Mouse (Mus musculus) right cerebral cortex, postnatal 25 days (tissue): ENCODE measurements around the gene Lysmd4.
"Not testable (repeated sequence)": the region's sequence is repeated elsewhere in the genome, so short reads cannot be mapped to it uniquely, and the experiment has no call there.

Source experiments
- DNase-seq: peaks from one replicate; pipeline ENCODE4 v3.0.0; 2022

Lysmd4 gene

DNA sequence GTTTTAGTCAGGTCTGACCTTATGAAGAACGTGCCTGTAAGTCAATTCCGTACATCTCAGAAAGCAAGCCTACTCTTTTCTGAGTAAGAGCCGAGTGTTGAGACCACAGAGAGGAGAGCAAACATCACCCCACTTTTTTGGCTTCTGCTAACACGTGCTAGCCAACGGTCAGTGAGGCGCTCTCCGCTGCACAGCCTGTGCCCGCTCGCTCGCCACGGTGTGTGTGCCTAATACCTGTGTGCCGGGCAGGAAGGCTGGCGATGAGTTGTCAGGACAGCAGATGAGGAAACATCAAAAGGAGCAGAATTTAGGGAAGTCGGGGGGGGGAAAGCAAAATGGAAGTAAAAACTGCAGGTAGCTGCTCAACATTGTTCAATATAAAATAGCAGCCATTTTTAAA, 10.2 kb downstream of the Lysmd4 start:
- no peak for DNase-seq

- no peak for DNase-seq
Observed at GRCm38 (mm10) chr7:67234797-67235196, 12.5 kb downstream of the Lysmd4 start.

- DNase-seq: no peak
Observed at GRCm38 (mm10) chr7:67236351-67236750, 14.0 kb downstream of the Lysmd4 start.

DNA sequence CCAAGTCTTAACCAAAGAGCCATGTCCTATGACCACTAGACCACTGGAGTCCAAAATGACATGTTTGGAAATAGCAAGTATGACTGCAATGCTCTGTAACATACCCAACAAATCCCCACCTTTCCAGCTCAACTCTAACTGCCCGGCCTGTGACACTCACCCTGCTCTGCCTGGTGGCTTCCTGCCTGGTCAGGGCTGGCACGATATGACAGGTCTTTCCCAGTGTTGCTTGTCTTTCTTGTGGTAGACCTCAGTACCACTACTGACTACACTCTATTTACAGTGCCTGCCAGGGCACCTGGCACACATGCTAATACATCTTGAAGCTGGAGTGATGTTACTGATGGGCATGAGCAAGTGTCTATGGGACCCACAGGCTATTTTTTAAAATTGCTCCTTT, 15.4 kb downstream of the Lysmd4 start:
- no peak for DNase-seq

DNA sequence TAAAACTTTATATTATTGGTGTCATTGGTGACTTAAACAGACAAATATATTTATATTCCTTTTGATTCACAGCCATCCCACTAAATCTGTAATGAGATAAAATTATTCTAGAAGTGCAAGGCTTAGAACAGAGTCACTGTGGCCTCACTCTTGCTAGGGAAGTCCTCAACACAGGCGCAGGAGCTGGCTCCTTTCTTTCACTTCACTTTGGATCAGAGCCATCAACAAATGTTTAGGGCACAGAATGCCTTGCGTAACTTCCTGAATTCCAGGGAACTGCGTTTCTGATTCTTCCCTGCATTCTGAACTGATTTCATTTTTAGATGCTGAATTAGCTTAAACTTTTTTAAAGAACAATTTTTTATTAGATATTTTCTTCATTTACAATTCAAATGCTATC, 19.6 kb downstream of the Lysmd4 start:
- no peak for DNase-seq

GRCm38 (mm10) chr7:67243121-67243893, 21.0 kb downstream of the Lysmd4 start:
- no peak for DNase-seq

- no peak for DNase-seq
Observed at GRCm38 (mm10) chr7:67243894-67244282, 21.5 kb downstream of the Lysmd4 start.

DNA sequence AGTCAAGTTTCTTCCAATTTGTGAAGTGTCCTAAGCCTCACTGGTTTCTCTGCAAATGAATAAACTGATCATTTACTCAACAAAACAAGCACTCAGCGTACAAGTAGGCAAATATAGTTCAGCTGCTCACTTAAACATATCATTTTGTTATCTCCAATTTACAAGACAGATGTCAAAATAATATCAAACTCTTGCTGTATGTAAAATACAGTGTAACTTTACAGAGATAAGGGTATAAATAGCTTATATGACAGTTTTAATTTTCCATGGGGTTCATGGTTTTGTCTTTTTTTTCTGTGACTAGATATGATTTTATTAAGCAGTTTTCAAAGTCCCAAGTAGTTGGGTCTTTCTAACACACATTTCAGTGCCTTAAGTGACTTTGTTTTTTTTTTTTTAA, 22.9 kb downstream of the Lysmd4 start:
- no peak for DNase-seq

GRCm38 (mm10) chr7:67246067-67246466, 23.7 kb downstream of the Lysmd4 start:
- DNase-seq: no peak

- no peak for DNase-seq
Observed at GRCm38 (mm10) chr7:67259828-67260563, 37.7 kb downstream of the Lysmd4 start.

DNA sequence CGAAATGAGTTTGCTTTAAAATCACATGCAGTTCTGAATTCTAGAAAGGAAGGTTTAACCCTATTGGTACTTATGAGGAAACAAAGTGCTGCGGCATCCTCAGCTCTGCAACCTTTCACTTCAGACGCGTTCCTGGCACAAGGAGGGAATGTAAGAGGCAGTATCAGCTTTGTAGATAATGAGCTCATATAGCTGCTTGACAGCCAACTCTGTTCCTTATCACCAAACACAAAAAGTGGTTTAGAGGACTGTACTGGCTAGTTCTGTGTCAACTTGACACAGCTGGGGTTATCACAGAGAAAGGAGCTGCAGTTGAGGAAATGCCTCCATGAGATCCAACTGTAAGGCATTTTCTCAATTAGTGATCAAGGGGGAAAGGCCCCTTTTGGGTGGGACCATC, 48.1 kb downstream of the Lysmd4 start:
- DNase-seq: not testable (repeated sequence)

DNA sequence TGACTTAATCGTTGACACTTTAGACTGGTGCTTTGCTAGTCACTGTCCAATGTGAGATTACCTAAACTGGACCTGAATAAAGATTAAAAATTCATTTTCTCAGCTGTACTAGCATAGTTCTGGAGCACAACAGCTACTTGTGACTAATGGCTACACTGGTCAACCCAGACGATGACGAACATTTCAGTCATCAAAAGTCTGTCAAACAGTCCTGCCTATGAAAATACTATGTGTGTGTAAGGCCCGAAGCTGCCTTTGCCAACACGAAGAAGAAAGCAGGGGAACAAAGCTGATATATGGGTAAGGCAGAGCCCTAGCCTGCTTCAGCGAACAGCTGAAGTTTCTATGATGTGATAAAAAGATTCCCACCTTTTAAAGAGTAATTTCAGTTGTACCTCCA, 61.2 kb downstream of the Lysmd4 start:
- no peak for DNase-seq

DNA sequence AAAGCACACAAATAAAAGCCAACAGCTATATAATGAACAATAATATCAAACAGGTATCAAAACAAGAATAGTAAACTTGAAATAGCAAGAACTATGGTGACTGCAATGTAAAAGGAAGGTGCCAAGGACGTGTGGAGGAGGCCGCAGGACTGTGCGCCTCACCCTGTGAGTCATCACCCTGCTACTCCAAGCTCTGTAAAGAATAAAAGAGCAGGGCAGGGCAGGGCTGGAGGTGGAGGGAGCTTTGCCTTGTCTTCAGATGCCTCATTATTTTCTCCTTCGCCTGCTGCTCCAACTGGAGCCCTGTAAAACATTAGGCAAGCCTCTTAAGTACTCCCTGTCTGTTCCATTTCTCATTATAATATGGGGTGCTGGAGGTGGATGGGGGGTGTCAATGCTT, 65.1 kb downstream of the Lysmd4 start:
- DNase-seq: no peak

DNA sequence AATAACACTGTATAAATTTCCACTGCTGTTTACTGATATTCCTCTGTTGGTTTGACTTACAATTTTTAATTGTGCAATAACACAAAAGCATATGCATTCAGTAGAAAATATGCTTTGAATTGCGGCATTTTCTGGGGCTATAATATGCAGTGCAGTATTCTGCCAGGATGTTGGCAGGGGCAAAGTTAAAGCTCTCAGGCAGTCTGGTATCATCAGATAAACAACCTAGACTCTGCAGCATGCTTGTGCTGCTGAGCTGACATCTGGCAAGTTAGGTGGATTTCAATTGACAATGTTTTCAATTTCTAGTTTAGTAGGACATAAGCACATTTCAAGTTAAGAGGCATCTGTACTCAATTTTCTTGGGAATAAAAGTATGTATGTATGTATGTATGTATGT, 69.0 kb downstream of the Lysmd4 start:
- no peak for DNase-seq

GRCm38 (mm10) chr7:67296419-67296818, 74.1 kb downstream of the Lysmd4 start:
- no peak for DNase-seq

GRCm38 (mm10) chr7:67304937-67305336, 82.6 kb downstream of the Lysmd4 start:
- DNase-seq: no peak

- DNase-seq: no peak
Observed at GRCm38 (mm10) chr7:67307078-67307477, 84.7 kb downstream of the Lysmd4 start.

DNA sequence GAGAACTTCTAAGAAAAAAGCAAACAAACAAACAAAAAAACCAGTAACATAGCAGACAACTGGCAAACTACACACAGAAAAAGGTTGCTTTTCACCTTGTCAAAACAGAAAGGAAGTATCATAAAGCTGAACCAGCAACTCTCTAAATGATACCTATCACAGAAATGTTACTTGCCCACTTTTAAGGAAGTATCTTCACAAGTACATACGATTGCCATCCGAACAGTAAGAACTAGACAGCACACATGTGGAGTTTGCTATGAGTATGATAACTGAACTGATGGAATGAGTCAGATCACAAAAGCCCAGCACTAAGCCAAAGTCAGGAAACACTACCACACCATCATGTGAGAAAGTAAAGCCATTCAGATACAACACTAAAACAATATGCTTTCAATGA, 85.8 kb downstream of the Lysmd4 start:
- DNase-seq: no peak

GRCm38 (mm10) chr7:67310151-67310550, 87.8 kb downstream of the Lysmd4 start:
- no peak for DNase-seq

DNA sequence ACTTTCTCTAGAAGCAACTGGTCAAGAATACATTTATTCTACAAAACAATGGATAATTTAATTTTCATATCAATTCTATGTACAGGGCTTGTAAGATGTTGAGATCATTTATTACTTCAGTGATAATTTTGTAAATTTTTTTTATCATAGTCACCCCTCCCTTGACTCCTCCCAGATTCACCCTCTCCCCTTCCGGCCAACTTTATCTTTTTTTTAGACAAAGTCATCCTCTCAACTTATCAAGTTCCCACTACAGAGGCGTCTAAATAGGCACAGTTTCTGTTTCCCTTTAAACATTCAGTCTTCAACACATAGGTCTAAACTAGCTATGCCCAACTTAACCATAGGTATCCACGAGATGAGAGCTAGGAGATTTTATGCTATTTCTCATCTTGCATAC, 90.9 kb downstream of the Lysmd4 start:
- no peak for DNase-seq

DNA sequence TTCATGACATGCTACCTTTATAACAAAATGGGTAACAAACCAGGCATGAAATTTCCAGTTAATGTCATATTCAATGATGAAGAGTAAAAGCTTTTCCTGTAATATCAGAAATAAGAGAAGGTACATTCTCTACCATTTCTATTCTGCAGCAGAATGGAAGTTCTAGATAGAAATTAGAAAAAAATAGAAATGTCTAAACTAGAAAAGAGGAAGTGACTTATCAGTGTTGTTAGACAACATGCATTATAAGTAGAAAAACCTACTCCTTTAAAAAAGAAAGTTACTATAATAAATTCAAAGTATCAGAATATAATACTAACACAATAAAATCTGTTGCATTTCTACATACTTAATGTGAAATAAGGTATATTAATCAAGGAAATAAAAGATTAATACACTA, 96.4 kb downstream of the Lysmd4 start:
- no peak for DNase-seq

GRCm38 (mm10) chr7:67320359-67320758, 98.0 kb downstream of the Lysmd4 start:
- no peak for DNase-seq

- no peak for DNase-seq
Observed at GRCm38 (mm10) chr7:67342067-67342625, 119.8 kb downstream of the Lysmd4 start.

- no peak for DNase-seq
Observed at GRCm38 (mm10) chr7:67344443-67344842, 122.1 kb downstream of the Lysmd4 start.
